Mouse (Mus musculus) inflammation-experienced regulatory T-cells, adult 16 weeks (primary cell): ENCODE measurements around the gene Cabcoco1. TPM values are rescaled to one million over a fixed set of nuclear protein-coding genes. Genes with fewer than 3 reads are reported as not detected.

Source experiments
- polyA plus RNA-seq: library from polyadenylated mRNA; unstranded; fragments of 100-300 nt; shearing (Covaris generic); gene quantifications from one replicate; pipeline ENCODE4 v1.2.1, GENCODE M21; 2017

The Cabcoco1 gene
- 3.6 TPM for polyA plus RNA-seq

DNA sequence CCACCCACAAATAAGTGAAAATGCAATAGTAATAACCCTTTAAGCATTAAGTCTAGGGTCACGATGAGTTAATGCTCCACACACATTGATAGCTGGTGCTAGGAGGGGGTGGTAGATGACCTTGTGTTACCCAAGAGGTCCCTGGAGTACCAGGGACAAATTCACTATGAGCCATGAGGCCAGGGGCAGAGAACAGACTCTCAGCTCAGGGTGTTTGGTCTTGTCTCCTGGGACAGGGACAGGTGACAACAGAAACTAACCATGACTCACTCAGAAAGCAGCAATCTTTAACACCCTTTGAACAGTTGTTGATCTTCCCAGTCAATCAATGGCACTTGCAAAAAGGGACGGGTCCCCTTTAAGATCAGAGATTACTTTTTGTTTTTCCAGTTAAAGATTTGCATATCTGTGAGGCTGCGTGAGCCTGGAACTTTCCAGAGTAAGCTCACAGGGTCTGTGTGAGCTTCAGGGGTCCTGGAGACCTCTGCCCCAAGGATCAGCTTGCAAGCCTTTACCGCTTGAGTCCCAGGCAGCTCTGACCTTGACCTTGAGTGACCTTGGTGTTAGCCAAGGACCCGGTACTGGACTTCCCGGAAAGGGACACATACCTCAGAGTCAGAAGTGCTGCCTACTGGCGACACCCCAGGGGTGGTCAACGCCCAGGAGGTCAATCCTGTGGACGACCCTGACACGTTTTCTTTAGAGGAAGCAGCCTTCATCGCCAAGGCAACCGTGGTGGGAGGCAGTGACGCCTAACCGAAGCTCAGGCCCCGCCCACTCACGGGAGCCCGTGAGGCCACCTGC is at the start of gene Cabcoco1:
TSS of gene Cabcoco1 (minus strand) at position 758 of the 804 bp plus-strand sequence.

Other genes starting within 250 kb of the Cabcoco1 start
- gene Tmem26, start 181.8 kb upstream of the Cabcoco1 start, polyA plus RNA-seq: 1.7 TPM